Mouse (Mus musculus) thymus, adult 2 months (tissue): ENCODE data around the gene 5730409E04Rik.

Source experiments
- CTCF ChIP-seq: fragments of 200-500 bp; IDR thresholded peaks from 2 replicates; pipeline ENCODE4 v1.5.1; 2012; ENCODE audit warnings: mild to moderate bottlenecking, control low read depth, low read length, moderate library complexity, borderline replicate concordance; ENCODE audit not compliant: control insufficient read depth, poor library complexity, insufficient read depth; ENCODE audit errors: extremely low read depth
- POLR2A ChIP-seq: fragments of 200-500 bp; IDR thresholded peaks from 2 replicates; pipeline ENCODE4 v1.6.1; 2012; ENCODE audit warnings: mild to moderate bottlenecking, low read length, control low read depth, moderate library complexity; ENCODE audit not compliant: control insufficient read depth, poor library complexity, insufficient read depth; ENCODE audit errors: extremely low read depth

- no peak for TF ChIP-seq CTCF
- no peak for TF ChIP-seq POLR2A
These were observed 30.5 kb upstream of the 5730409E04Rik start for GRCm38 (mm10) chr4:126579077-126579476.
